Mouse (Mus musculus) stomach, embryonic 14.5 days (tissue): ENCODE data around the gene Bckdhb. TPM values are rescaled to one million over a fixed set of nuclear protein-coding genes. Genes with fewer than 3 reads are reported as not detected.
"Not testable (repeated sequence)": the region's sequence is repeated elsewhere in the genome, so short reads cannot be mapped to it uniquely, and the experiment has no call there.

Experiments
- ATAC-seq: fragments of 200-750 bp; cut with Nextera tagmentation; 2 replicates; pipeline ENCODE4 v1.8.0; 2017; ENCODE audit warnings: low read depth, moderate TSS enrichment; ENCODE audit not compliant: insufficient number of reproducible peaks, insufficient read depth, low FRiP score
- H3K27ac ChIP-seq: fragments of 300-500 bp; sonication (generic); 2 replicates; pipeline ENCODE4 v1.5.1; 2014; ENCODE audit warnings: mild to moderate bottlenecking, low read length, moderate library complexity, mixed read lengths
- H3K27me3 ChIP-seq: fragments of 300-500 bp; sonication (generic); 2 replicates; pipeline ENCODE4 v1.6.1; 2014; ENCODE audit warnings: low read length, control low read depth, mixed read lengths; ENCODE audit not compliant: control insufficient read depth, insufficient read depth
- H3K36me3 ChIP-seq: fragments of 300-500 bp; sonication (generic); 2 replicates; pipeline ENCODE4 v1.6.1; 2014; ENCODE audit warnings: mild to moderate bottlenecking, control low read depth, low read length, moderate library complexity, mixed read lengths; ENCODE audit not compliant: control insufficient read depth, insufficient read depth
- H3K4me1 ChIP-seq: fragments of 300-500 bp; sonication (generic); 2 replicates; pipeline ENCODE4 v1.6.1; 2014; ENCODE audit warnings: low read length, control low read depth, mixed read lengths; ENCODE audit not compliant: control insufficient read depth, insufficient read depth
- H3K4me2 ChIP-seq: fragments of 300-500 bp; sonication (generic); replicated peaks from 2 replicates; pipeline ENCODE4 v1.6.1; 2014; ENCODE audit warnings: low read depth, low read length, control low read depth
- H3K4me3 ChIP-seq: fragments of 300-500 bp; sonication (generic); 2 replicates; pipeline ENCODE4 v1.5.1; 2014; ENCODE audit warnings: low read depth, low read length, control low read depth
- H3K9ac ChIP-seq: fragments of 300-500 bp; sonication (generic); replicated peaks from 2 replicates; pipeline ENCODE4 v1.6.1; 2014; ENCODE audit warnings: low read depth, mild to moderate bottlenecking, control low read depth, low read length, moderate library complexity, mixed read lengths
- H3K9me3 ChIP-seq: fragments of 300-500 bp; sonication (generic); 2 replicates; pipeline ENCODE4 v1.6.1; 2016; ENCODE audit warnings: low read depth, low read length, control low read depth; ENCODE audit not compliant: control insufficient read depth
- WGBS: fragments of 180-500 bp; shearing (Covaris S2); extraction: QIAGEN DNeasy Blood & Tissue Kit; methylation state at CpG from one replicate; pipeline ENCODE4 v1.1.7; 2014; 5-methylcytosine and 5-hydroxymethylcytosine counted together
- polyA plus RNA-seq: library from polyadenylated mRNA; unstranded; fragments of >200 nt; fragmentation: Nextera tagmentation; extraction: Ambion mirVana; gene quantifications from 2 replicates; pipeline ENCODE4 v1.2.1, GENCODE M21; 2014

Bckdhb gene
- polyA plus RNA-seq, 1 experiment from 2014 or later, result 50.3 TPM

DNA sequence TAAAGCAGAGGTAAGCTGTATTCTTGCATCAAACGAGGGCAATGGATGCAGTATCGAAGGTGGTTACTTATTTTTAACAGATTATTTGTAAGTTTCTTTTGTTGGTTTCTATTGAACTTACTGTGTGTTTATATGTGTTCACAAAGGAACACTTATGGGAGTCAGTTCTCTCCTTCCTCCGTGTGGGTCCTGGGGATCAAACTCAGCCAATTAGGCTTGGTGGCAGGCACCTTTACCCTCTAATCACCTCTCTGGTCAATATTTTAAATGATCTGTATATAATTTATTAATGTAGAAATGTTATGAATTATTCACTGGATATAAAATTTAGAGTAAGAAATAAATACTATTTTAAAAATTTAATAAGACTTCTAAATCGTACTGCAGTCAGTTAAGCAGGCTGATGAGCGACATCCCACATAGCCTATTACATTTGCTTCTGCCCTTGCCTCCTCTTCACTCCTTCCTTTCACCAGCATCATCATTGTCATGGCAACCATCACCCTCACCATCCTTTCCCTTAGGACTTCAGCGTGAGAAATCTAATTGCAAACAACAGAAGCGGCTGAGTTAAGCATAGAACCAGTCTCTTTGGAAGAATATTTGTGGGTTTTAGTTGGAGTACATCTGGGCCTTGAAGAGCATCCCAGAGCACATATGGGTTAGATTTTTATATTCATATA is 130.3 kb downstream of the Bckdhb start:
- no peak overlapping the region for H3K4me2 ChIP-seq
- 89% methylated on average over 7 of the region's 7 CpGs for WGBS
- no peaks in the 10 kb centered on the region for H3K36me3 ChIP-seq
- no peak overlapping the region for H3K27ac ChIP-seq
- no peak overlapping the region for H3K9ac ChIP-seq
- H3K9me3 ChIP-seq, result no peaks in the 10 kb centered on the region
- no peaks in the 10 kb centered on the region for H3K4me1 ChIP-seq
- no peak overlapping the region for H3K4me3 ChIP-seq
- no peaks in the 10 kb centered on the region for H3K27me3 ChIP-seq
- ATAC-seq, result no peak

DNA sequence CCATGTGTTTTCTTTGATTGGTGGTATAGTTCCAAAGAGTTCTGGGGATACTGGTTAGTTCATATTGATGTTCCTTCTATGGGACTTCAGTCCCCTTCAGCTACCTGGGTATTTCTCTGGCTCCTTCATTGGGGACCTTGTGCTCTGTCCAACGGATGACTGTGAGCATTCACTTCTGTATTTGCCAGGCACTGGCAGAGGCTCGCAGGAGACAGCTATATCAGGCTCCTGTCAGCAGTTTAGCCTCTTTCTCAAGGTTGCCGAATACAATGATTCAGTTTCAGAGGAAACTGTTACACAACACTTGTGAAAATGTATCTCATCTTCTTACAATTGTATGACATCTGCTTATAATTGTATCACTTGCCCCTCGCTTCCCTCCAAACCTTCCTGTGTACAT is 135.8 kb downstream of the Bckdhb start:
- H3K9ac ChIP-seq, ATAC-seq, H3K4me2 ChIP-seq, H3K4me3 ChIP-seq, H3K4me1 ChIP-seq, H3K9me3 ChIP-seq, H3K36me3 ChIP-seq, H3K27me3 ChIP-seq, H3K27ac ChIP-seq: not testable (repeated sequence)
- 89% methylated on average over 4 of the region's 4 CpGs for WGBS

DNA sequence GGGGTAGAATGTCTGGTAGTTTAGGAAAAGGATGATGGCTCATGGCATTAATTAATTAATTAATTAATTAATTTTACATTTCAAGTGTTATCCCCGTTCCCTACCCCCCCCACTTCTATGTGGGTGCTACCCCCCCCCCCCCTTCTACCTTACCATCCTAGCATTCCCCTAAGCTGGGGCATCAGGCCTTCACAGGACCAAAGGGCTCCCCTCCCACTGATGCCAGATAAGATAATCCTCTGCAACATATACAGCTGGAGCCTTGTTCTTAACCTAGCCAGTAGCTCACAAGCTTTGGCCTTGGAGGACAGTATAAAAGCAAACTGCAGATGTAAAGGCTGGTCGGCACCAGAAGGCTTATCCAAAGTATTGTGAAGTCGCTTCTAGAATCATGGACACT is 138.7 kb downstream of the Bckdhb start:
- no peaks in the 10 kb centered on the region for H3K4me1 ChIP-seq
- ATAC-seq, result no peak
- H3K27me3 ChIP-seq, result no peaks in the 10 kb centered on the region
- H3K9ac ChIP-seq, result no peak overlapping the region
- WGBS, result 86% methylated on average over 3 of the region's 3 CpGs
- no peak overlapping the region for H3K4me3 ChIP-seq
- H3K36me3 ChIP-seq, result no peaks in the 10 kb centered on the region
- no peaks in the 10 kb centered on the region for H3K9me3 ChIP-seq
- H3K4me2 ChIP-seq, result no peak overlapping the region
- no peak overlapping the region for H3K27ac ChIP-seq

DNA sequence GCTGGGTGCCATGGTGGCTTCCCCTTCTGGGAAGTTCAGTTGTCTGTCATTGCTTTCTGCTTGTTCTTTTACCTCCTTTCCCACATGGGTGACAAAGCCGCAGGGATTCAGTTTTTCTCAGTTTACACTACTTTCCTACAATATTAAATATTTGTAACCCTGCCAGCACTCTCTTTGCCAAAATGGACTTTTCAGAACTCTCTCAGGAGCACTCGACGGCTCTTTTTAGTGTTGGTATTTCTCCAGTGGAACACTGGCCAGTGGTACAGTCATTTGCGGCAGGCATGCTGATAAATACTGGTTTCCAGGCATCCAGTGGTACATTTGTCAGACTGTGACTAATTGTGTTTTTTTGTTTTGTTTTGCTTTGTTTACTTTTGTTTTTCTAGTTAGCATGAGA is 139.2 kb downstream of the Bckdhb start:
- Histone ChIP-seq H3K36me3 (no peaks in the 10 kb centered on the region), H3K4me1 (no peaks in the 10 kb centered on the region), H3K27me3 (no peaks in the 10 kb centered on the region), H3K9me3 (no peaks in the 10 kb centered on the region), H3K4me2 (no peak overlapping the region), H3K9ac (no peak overlapping the region), H3K4me3 (no peak overlapping the region), H3K27ac (no peak overlapping the region)
- 48% methylated on average over 4 of the region's 4 CpGs for WGBS
- no peak for ATAC-seq

DNA sequence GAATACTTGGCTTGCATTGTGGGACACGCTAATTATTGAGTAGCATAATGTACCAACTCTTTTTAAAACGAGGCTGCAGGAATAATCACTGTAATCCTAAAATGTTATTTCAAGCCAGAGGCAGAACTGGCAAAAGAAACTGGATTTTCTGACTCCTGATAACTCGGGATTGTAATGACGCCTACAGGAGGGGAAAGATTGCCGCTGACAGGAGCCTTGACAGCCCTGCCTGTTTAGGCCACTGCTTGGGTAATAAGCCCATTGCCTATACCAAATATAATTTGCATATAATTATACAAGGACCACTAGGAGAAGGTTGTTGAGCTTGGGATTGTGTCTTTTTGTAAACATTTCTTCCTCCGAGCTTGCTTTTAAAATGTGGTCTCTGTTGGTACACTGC is 145.3 kb downstream of the Bckdhb start:
- H3K4me1 ChIP-seq, result no peaks in the 10 kb centered on the region
- no peaks in the 10 kb centered on the region for H3K27me3 ChIP-seq
- no peak overlapping the region for H3K9ac ChIP-seq
- no peaks in the 10 kb centered on the region for H3K36me3 ChIP-seq
- H3K27ac ChIP-seq, result no peak overlapping the region
- no peaks in the 10 kb centered on the region for H3K9me3 ChIP-seq
- H3K4me3 ChIP-seq, result no peak overlapping the region
- ATAC-seq, result no peak
- 76% methylated on average over 6 of the region's 6 CpGs for WGBS
- no peak overlapping the region for H3K4me2 ChIP-seq

DNA sequence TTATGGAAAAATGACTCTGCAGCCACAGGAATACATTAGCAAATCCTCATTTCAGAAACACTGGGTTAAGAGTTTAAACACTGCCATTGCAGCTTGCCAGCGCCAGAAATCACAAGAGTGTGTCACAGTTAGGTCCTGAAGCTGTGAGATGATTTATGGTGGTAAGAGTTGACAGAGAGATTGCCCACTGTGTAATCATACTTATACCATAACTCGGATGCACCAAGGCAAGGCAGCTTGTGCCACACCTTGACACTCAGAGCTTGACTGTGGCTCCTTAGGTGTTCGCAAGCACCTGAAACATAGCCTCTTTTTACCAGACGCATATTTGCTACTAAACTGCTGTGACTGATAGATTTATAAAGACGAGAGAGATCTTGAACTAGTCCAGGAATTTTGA is 145.8 kb downstream of the Bckdhb start:
- H3K27me3 ChIP-seq, result no peaks in the 10 kb centered on the region
- WGBS, result 64% methylated on average over 5 of the region's 5 CpGs

DNA sequence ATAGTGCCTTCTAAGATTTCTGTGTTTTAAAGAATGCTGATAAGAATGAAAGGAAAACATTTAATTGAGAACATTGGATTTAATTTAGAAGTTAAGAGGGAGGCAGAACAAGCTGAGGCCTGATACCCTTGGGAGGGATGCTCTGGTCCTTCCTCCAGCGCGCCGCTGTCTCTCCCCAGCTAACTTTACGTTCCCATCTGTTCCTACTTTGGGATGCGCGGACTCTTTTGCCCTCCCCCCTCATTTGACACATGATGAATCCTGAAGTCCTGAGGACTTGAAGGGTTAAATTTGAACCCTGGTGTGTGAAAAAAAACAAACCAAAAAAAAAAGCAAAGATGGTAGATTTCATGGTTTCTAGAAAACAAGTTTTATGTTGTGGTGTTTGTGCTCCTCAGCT is 147.6 kb downstream of the Bckdhb start:
- Histone ChIP-seq H3K4me2 (no peak overlapping the region), H3K27ac (no peak overlapping the region), H3K4me1 (no peaks in the 10 kb centered on the region), H3K4me3 (no peak overlapping the region), H3K9ac (no peak overlapping the region), H3K9me3 (no peaks in the 10 kb centered on the region), H3K36me3 (no peaks in the 10 kb centered on the region), H3K27me3 (no peaks in the 10 kb centered on the region)
- no peak for ATAC-seq
- 96% methylated on average over 6 of the region's 6 CpGs for WGBS

More for the DNA sequence above, 145.8 kb downstream of the Bckdhb start:
- Histone ChIP-seq H3K27ac (no peak overlapping the region), H3K9me3 (no peaks in the 10 kb centered on the region), H3K9ac (no peak overlapping the region), H3K36me3 (no peaks in the 10 kb centered on the region), H3K4me1 (no peaks in the 10 kb centered on the region), H3K4me3 (no peak overlapping the region), H3K4me2 (no peak overlapping the region)
- ATAC-seq, result no peak

DNA sequence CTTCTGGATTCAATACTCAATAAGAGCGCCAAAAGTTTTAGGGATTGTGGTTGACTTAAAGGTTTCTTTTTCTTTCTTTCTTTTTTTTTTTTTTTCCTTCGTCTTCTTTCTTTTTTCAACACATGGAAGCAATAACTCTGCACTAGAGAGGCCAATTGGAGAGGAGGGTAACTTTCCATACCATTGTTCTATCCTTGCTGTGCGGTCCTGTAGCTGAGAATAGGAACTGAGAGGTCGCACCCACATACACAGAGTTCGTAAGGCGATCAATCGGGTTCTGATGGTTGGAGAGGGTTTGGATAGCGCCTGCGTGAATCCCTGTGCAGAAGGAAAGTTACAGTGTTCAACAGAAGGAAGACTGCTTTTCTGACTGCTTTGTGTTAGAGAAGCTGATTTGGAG is 148.3 kb downstream of the Bckdhb start:
- Histone ChIP-seq H3K9ac (no peak overlapping the region), H3K27ac (no peak overlapping the region), H3K36me3 (no peaks in the 10 kb centered on the region), H3K4me1 (no peaks in the 10 kb centered on the region), H3K27me3 (no peaks in the 10 kb centered on the region), H3K4me3 (no peak overlapping the region), H3K9me3 (no peaks in the 10 kb centered on the region), H3K4me2 (no peak overlapping the region)
- no peak for ATAC-seq
- WGBS, result 89% methylated on average over 9 of the region's 9 CpGs

DNA sequence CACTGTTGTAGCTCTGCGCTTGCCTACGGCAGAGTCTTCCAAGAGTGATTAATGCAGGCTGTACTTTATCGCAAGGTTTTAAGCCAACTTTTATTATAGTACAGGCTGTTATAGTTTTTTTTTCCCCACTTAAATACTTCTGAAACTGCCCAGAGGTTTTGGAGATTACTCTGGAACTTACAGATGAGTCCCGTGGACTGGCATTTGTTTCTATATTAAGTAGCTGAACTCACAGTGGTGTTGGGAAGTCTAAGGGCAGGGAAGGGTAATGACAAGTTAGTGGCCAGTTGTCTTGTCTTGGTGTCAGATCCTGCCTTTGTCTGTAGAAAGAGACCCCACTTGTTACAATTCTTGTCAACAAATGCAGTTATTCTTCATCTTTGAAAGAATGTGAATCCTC is 158.6 kb downstream of the Bckdhb start:
- Histone ChIP-seq H3K9me3 (no peaks in the 10 kb centered on the region), H3K9ac (no peak overlapping the region), H3K4me3 (no peak overlapping the region), H3K27me3 (no peaks in the 10 kb centered on the region), H3K36me3 (no peaks in the 10 kb centered on the region), H3K4me1 (no peaks in the 10 kb centered on the region), H3K4me2 (no peak overlapping the region), H3K27ac (no peak overlapping the region)
- WGBS, result 45% methylated on average over 4 of the region's 4 CpGs
- ATAC-seq, result no peak
